Mouse (Mus musculus) MEL-GATA-1-ER (cell line): Measurements from ENCODE around the gene Nme7.

Source experiments
- DNase-seq: peaks from one replicate; pipeline ENCODE4 v3.0.0-alpha.2; 2012; ENCODE audit warnings: low read depth; ENCODE audit errors: extremely low read depth

The Nme7 gene

GRCm38 (mm10) chr1:164457531-164458244 is 153.8 kb downstream of the Nme7 start:
- DNase-seq: no peak

GRCm38 (mm10) chr1:164458245-164458613 is 154.3 kb downstream of the Nme7 start, which contains the start of gene Atp1b1:
Gene Atp1b1, minus strand, starts transcription at chr1:164458355.
- no peak for DNase-seq

DNA sequence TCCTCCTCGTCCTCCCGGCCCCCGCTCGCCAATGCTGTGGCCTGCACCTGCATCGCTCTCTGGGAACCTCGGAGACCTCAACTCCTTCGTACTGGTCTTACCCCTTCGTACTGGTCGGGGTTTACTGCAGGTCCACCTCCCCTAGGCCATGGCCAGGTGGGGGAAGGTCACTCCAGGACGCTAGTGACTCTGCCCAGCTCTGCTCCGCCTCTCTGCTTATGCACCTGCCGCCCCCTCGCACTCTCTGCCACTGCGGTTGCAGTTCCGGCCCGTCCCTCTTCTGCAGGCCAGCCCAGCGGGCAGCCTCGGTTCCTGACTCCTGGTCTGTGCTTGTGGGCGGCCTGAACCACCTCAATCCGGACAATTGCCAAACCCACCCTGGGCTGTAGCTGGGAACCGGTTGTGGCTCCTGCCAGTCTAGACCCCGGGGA is 154.7 kb downstream of the Nme7 start:
- DNase-seq: no peak

- no peak for DNase-seq
Measured at GRCm38 (mm10) chr1:164459127-164459905, 155.4 kb downstream of the Nme7 start.

DNA sequence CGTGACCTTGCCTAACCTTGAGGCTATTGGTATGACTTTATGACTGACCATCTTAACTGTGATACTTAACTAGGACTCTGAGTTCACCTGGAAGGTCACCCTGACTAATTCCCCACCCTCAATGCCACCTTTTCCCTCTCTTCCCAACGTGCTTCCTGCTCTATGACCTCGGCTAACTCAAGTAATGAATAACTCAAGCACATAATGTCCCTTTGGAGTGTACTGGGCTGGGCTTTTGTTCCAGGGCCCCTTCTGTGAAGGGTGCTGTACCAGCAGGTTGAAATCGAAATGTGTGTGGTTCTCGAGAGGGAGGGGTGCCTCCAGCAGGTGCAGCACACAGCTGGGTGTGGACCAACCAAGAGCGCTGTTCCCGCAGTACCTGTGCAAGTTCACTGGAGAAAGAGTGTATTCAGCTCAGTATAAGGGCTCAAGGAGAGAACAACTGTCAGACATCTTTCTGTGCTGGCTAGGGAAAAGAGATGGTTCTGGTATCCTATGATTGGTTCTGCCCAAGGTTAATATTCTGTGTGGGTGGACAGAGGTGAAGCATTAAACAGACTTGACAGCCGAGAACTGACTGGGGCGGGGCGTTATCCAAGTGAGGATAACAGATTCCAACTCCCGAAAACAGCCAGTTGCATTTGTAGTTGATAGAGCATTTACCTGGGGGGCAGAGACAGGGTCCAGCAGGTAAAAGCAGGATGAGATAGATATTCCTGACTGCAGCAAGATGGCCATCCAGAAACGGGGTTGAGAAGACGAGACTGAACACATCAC is 157.2 kb downstream of the Nme7 start:
- DNase-seq: no peak

GRCm38 (mm10) chr1:164461726-164462125 is 157.8 kb downstream of the Nme7 start:
- no peak for DNase-seq

DNA sequence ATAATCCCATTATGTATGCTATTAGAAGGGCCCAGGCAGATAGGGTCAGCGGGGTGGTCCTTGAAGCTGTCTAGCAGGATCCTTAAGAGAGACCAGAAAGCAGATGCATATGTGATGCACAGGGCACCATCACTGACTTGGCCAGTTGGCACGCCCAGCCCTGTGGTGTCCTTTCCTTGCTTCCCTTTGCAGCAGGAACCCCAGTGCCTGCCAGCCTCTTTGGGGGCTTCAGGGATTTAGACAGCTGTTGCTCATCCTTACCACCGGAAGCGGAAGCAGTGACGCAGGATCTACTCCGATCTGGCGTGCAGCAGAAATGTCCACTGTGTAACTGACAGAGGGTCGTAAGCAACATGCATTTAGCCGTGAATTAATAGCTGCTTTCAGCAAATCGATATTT is 163.5 kb downstream of the Nme7 start:
- no peak for DNase-seq

- no peak for DNase-seq
Measured at GRCm38 (mm10) chr1:164468329-164468728, 164.4 kb downstream of the Nme7 start.

DNA sequence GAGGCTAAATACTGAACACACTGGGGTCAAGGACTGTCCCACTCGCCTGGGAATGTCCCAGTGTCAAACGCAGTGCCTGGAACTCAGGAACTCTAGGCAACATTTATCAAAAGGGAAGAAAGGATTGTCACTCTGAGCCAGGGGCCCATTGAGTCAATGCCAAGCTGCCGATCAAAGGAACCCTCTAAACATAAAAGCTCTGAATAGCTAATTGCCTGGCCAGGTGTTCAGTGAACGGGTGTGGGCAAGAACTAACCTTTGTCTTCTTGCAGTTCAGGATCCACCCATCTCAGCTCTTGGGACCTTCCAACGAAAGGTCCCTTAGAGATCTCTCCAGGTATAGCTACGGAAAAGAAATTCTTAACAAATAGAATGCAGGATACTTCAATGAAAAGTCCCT is 167.1 kb downstream of the Nme7 start:
- DNase-seq: no peak

DNA sequence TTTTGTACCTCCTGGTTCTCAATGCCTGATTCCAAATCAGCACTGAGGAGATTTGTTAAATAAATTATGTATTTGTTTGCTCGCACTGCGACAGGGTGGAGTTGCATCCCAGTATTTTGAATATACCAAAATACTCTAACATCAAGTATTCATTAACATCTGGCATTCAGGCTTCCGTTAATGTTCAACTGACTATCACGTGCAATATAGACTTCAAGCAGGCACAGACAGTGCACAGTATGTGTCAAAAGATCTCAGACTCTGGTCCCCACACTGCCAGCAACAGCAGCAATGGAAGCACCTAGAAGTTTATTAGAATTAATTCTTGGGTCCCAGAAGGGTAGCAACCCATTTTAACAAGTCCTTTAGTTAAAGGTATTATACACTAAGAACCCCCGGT is 167.7 kb downstream of the Nme7 start:
- DNase-seq: no peak

DNA sequence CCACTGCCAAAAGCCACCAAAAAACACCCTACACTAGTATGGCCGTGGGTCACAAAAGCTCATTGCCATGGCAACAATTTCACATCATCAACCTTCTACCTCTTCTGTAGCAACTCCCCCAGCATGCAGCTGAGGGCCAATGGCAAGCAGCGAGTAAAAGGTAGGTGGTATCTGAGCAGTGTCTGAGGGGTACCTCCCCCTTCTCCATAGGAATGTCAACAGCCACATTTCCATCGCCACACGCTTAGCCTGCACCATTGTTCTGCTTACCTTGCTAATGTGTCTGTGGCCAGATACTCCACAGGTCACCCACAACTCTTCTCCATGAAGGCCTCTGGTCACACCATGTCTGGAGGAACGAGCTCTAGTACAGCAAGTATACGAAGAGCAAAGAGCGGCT is 169.5 kb downstream of the Nme7 start:
- no peak for DNase-seq

DNA sequence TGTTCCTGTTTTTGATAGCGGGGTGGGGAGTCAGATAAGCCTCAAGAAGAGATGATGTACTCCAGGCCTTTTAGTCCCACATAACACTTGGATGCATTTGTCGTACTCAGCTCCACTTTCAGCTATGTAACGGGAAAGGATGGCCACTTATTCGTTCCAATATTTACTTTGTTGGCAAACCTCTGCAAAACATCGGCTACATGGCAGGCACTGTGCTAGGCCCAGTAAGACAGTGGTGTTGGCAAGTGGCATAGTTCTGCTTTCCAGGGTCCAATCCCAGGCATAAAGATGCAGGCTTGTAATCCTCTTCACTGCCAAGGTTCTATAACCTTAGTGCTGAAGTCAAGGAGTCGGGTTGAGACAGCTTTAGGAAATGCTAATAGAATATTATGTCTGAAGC is 170.4 kb downstream of the Nme7 start:
- DNase-seq: no peak

DNA sequence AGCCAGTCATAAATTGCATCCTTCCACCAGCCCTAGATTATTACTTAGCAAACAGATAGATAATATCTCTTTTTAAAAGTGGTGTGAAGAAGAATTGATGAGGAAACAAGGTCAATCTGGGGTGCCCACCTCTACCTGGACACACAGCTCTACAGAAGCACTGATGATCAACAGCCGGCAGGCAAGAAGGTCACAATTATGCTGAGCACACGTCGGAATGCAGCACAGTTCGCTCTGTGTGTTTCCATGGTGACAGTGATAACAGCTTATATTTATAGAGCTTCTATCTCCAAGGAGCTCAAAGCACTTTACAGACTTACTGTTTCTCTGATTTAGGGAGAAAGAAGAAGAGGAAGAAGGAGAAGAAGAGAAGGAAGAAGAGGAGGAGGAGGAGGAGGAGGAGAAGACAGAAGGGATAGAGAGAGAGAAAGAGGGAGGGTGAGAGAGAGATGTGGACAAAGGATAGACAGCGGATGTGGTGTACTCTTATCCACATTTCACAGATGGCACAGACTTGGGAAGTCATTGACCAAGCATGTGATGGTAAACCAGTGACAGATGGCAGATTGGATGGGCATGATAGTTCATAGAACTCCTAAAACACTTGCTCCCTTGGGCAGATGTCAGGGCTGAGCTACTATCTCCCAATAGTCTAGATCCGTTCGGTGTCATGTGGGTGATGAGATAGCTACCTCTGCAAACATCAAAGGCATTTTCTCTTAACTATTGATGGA is 171.0 kb downstream of the Nme7 start:
- DNase-seq: no peak

DNA sequence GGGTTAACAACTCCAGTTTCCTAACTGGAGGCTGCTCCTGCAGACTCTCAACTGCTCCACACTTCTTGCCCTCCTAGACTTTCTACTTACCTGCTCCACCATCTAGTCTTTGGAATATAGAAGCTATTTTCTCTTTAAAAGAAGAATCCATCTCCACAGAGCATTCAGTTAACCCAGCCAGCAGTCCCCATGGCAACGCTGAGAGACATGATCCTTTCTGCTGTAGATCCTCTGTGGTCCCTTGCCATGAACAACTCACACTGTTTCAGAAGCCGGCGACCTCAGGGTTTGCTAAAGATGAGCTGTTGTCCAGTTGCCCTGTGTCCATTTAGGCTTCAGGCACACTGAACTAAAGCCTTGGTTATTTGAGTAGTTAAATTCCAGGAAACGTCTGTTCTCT is 172.0 kb downstream of the Nme7 start:
- DNase-seq: no peak

DNA sequence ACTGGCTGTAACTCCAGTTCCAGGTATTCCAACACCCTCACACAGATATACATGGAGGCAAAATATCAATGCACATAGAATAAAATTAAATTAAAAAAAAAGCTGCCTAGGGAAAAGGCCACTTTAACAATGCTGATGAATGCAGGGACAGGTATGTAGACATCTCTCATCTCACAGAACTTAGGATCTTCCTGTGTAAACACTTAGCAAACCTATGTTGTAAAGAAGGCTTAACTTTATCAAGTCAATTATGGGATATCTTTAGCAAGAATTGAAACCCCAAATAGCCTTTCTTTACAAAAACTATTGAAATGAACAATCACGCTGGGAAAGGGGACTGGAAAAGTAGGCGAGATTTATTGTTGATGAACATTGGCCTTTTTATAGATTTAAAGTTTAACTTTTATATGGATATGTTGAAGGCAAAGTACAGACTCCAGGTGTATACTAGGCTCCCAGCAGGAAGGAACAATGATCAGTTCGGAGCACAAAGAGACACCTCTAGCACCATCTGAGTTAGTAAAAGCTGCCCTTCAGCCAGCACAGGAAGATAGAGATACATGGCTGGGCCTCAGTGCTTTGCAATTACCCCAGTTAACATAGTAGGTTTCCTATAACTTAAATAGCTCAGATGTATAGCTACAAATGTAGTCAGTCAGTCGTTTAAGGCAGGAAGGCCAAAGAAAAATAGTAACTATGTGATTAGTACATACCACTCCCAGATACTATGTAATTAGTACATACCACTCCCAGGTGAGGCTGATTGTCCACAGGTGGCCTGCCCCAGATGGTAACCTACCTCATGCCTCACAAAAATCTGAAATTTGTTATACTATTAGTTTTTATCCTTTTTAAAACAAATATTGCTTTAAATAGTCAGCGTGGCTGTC is 177.1 kb downstream of the Nme7 start:
- DNase-seq: no peak

DNA sequence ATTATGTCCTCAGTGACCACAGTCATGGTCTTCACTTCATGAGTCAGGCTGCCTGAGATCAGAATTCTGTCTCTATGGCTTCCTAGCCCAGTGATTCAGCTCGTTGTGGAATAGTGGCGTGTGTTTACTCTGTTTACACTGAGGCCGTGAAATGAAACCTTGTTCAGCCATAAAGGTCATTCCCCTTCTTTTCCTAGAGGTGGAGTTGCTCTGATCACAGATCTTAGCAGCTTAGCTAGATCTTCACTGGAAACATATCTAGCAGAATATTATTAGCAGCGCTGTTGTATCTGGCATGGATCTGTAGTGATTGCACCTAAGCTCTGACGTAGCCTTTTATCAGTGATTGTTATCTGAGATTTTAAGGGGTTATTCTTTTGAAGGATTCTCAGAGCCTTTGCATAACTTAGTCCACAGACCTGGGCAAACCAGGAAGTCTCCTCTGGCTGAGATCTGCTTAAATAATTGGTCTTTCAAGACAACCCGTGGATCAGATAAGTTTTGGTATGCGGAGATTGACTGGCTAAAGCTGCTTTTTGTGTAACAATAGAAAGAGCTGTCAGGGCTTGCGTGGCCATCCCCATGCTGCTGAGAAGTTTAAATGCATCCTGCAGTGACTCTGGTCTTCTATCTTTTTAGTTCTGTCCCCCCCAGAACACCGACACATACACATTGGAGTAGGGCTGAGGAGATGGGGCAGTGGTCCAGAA is 177.9 kb downstream of the Nme7 start:
- no peak for DNase-seq

DNA sequence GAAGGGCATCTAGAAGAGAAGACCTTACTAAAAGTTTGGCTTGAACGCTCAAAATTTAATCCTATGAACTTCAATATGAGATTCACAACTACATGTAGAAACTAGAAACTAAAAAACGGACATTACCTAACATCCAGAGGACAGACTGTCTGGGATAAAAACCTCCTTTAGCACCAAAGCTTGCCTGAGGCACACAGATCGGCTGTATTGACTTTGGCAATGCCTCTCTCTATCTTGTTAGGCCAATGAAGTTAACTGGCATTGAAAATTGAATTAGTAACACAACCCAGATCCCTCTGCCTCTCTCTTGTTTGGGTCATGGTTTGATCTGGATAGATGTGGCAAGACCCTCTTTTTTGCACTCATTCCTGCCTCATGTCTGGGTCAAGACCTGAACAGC is 178.9 kb downstream of the Nme7 start:
- DNase-seq: no peak

DNA sequence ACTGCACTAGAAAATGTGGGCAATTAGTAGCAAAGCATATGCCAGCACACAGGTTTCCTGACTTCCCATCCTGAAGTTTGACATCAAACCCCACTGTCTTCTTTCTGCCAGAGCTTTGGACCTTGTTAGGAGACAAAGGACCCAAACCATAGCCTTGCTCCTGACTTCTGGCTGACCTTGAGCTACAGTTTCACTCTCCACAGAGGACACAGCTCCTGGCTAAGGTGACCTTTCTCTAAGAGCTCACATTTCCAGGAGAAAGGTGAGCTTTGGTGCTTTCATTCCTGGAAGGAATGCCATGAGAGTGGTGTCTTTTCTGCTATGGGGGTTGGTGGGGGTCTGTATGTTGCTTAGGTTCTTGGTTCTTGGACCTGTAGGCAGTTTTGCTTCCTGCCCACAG is 179.8 kb downstream of the Nme7 start:
- DNase-seq: no peak
